Mouse (Mus musculus) embryonic facial prominence, embryonic 13.5 days (tissue): Measurements from ENCODE around the gene Fgf13. TPM values are rescaled to one million over a fixed set of nuclear protein-coding genes. Genes with fewer than 3 reads are reported as not detected.

Source experiments
- ATAC-seq: fragments of 200-750 bp; cut with Nextera tagmentation; 2 replicates; pipeline ENCODE4 v1.8.0; 2017; ENCODE audit warnings: low read depth; ENCODE audit not compliant: insufficient number of reproducible peaks, insufficient read depth, low FRiP score, low TSS enrichment
- H3K27ac ChIP-seq: fragments of 300-500 bp; sonication (generic); 2 replicates; pipeline ENCODE4 v1.5.1; 2015; ENCODE audit warnings: moderate library complexity, mild to moderate bottlenecking, inconsistent platforms
- H3K27me3 ChIP-seq: fragments of 300-500 bp; sonication (generic); 2 replicates; pipeline ENCODE4 v1.6.1; 2015; ENCODE audit warnings: mild to moderate bottlenecking, inconsistent platforms
- H3K36me3 ChIP-seq: fragments of 300-500 bp; sonication (generic); 2 replicates; pipeline ENCODE4 v1.6.1; 2015; ENCODE audit warnings: mild to moderate bottlenecking, inconsistent platforms
- H3K4me1 ChIP-seq: fragments of 300-500 bp; sonication (generic); 2 replicates; pipeline ENCODE4 v1.6.1; 2015; ENCODE audit warnings: inconsistent platforms
- H3K4me2 ChIP-seq: fragments of 300-500 bp; sonication (generic); 2 replicates; pipeline ENCODE4 v1.6.1; 2015; ENCODE audit warnings: moderate library complexity, mild to moderate bottlenecking, inconsistent platforms
- H3K4me3 ChIP-seq: fragments of 300-500 bp; sonication (generic); 2 replicates; pipeline ENCODE4 v1.5.1; 2015; ENCODE audit warnings: mild to moderate bottlenecking, inconsistent platforms
- H3K9ac ChIP-seq: fragments of 300-500 bp; sonication (generic); 2 replicates; pipeline ENCODE4 v1.6.1; 2015; ENCODE audit warnings: mild to moderate bottlenecking, inconsistent platforms
- H3K9me3 ChIP-seq: fragments of 300-500 bp; sonication (generic); 2 replicates; pipeline ENCODE4 v1.6.1; 2016; ENCODE audit warnings: inconsistent platforms
- WGBS: fragments of 180-500 bp; shearing (Covaris S2); methylation state at CpG from one replicate; pipeline ENCODE4 v1.1.7; 2015; ENCODE audit warnings: mixed read lengths; 5-methylcytosine and 5-hydroxymethylcytosine counted together
- polyA plus RNA-seq: library from polyadenylated mRNA; unstranded; fragments of >200 nt; fragmentation: Nextera tagmentation; extraction: Ambion mirVana; gene quantifications from 2 replicates; pipeline ENCODE4 v1.2.1, GENCODE M21; 2015

The Fgf13 gene
- polyA plus RNA-seq, 1 experiment from 2014 or later = 18.8 TPM

GRCm38 (mm10) chrX:59179627-59180026, 388.2 kb downstream of the Fgf13 start:
- WGBS = 64% methylated on average over 4 of the region's 4 CpGs
- Histone ChIP-seq H3K4me1 (no peaks in the 10 kb centered on the region), H3K27ac (no peak overlapping the region), H3K9ac (no peak overlapping the region), H3K4me2 (no peak overlapping the region), H3K36me3 (no peaks in the 10 kb centered on the region), H3K4me3 (no peak overlapping the region), H3K9me3 (no peaks in the 10 kb centered on the region), H3K27me3 (no peaks in the 10 kb centered on the region; the same call in 1 of the 2 replicates)
- ATAC-seq = no peak

GRCm38 (mm10) chrX:59179081-59179596, 388.7 kb downstream of the Fgf13 start:
- Histone ChIP-seq H3K27ac (no peak overlapping the region), H3K9ac (no peak overlapping the region), H3K4me3 (no peak overlapping the region), H3K27me3 (no peaks in the 10 kb centered on the region; the same call in 1 of the 2 replicates), H3K36me3 (no peaks in the 10 kb centered on the region), H3K4me2 (no peak overlapping the region), H3K4me1 (no peaks in the 10 kb centered on the region), H3K9me3 (no peaks in the 10 kb centered on the region)
- WGBS = 21% methylated on average over 3 of the region's 3 CpGs
- ATAC-seq = no peak

GRCm38 (mm10) chrX:59177653-59178052, 390.2 kb downstream of the Fgf13 start:
- no peaks in the 10 kb centered on the region for H3K9me3 ChIP-seq
- no peak overlapping the region for H3K27ac ChIP-seq
- H3K4me1 ChIP-seq = no peaks in the 10 kb centered on the region
- H3K4me3 ChIP-seq = no peak overlapping the region
- H3K36me3 ChIP-seq = no peaks in the 10 kb centered on the region
- no peak for ATAC-seq
- no peaks in the 10 kb centered on the region; the same call in 1 of the 2 replicates for H3K27me3 ChIP-seq
- WGBS = 52% methylated on average over 3 of the region's 3 CpGs
- no peak overlapping the region for H3K9ac ChIP-seq
- H3K4me2 ChIP-seq = no peak overlapping the region

- no peak for ATAC-seq
- H3K27me3 ChIP-seq = no peaks in the 10 kb centered on the region
- H3K4me2 ChIP-seq = no peak overlapping the region
- no peak overlapping the region for H3K9ac ChIP-seq
- H3K36me3 ChIP-seq = no peaks in the 10 kb centered on the region
- no peaks in the 10 kb centered on the region for H3K9me3 ChIP-seq
- no peaks in the 10 kb centered on the region for H3K4me1 ChIP-seq
- 4% methylated on average over 1 of the region's 1 CpGs for WGBS
- no peak overlapping the region for H3K4me3 ChIP-seq
- no peak overlapping the region for H3K27ac ChIP-seq
Measured at GRCm38 (mm10) chrX:59172200-59172599, 395.7 kb downstream of the Fgf13 start.

GRCm38 (mm10) chrX:59166763-59167162, 401.1 kb downstream of the Fgf13 start:
- Histone ChIP-seq H3K9ac (no peak overlapping the region), H3K27me3 (no peaks in the 10 kb centered on the region), H3K9me3 (no peaks in the 10 kb centered on the region), H3K36me3 (no peaks in the 10 kb centered on the region), H3K4me3 (no peak overlapping the region), H3K27ac (no peak overlapping the region), H3K4me1 (no peaks in the 10 kb centered on the region), H3K4me2 (no peak overlapping the region)
- WGBS = 78% methylated on average over 2 of the region's 2 CpGs
- ATAC-seq = no peak

GRCm38 (mm10) chrX:59141947-59142346, 425.9 kb downstream of the Fgf13 start:
- H3K9me3 ChIP-seq = no peaks in the 10 kb centered on the region
- H3K4me1 ChIP-seq = no peaks in the 10 kb centered on the region
- no peaks in the 10 kb centered on the region for H3K27me3 ChIP-seq
- no peaks in the 10 kb centered on the region for H3K36me3 ChIP-seq
- no peak overlapping the region for H3K4me3 ChIP-seq
- H3K4me2 ChIP-seq = no peak overlapping the region
- WGBS = 53% methylated on average over 2 of the region's 2 CpGs
- H3K9ac ChIP-seq = no peak overlapping the region
- ATAC-seq = no peak
- H3K27ac ChIP-seq = no peak overlapping the region

- Histone ChIP-seq H3K4me2 (peak overlapping the region; percentile 66), H3K27me3 (peaks cover 27% of the 10 kb centered on the region), H3K4me1 (no peaks in the 10 kb centered on the region), H3K36me3 (no peaks in the 10 kb centered on the region), H3K4me3 (peak overlapping the region; percentile 55), H3K9ac (no peak overlapping the region), H3K27ac (no peak overlapping the region), H3K9me3 (no peaks in the 10 kb centered on the region)
- 26% methylated on average over 8 of the region's 8 CpGs for WGBS
- peak; percentile 69; the same call in 1 of the 2 replicates for ATAC-seq
Measured at GRCm38 (mm10) chrX:59134928-59135361, 432.9 kb downstream of the Fgf13 start.

- H3K4me1 ChIP-seq = no peaks in the 10 kb centered on the region
- H3K36me3 ChIP-seq = no peaks in the 10 kb centered on the region
- H3K27me3 ChIP-seq = peaks cover 27% of the 10 kb centered on the region
- H3K9ac ChIP-seq = peak overlapping the region; percentile 67
- peak overlapping the region; percentile 55 for H3K4me3 ChIP-seq
- peak; percentile 69 for ATAC-seq
- 21% methylated on average over 50 of the region's 75 CpGs for WGBS
- H3K4me2 ChIP-seq = peak overlapping the region; percentile 66
- H3K9me3 ChIP-seq = no peaks in the 10 kb centered on the region
- no peak overlapping the region for H3K27ac ChIP-seq
Measured at GRCm38 (mm10) chrX:59134166-59134861, 433.6 kb downstream of the Fgf13 start.

GRCm38 (mm10) chrX:59133834-59134165, 434.1 kb downstream of the Fgf13 start:
- no peaks in the 10 kb centered on the region for H3K36me3 ChIP-seq
- H3K27me3 ChIP-seq = peaks cover 27% of the 10 kb centered on the region
- no peaks in the 10 kb centered on the region for H3K9me3 ChIP-seq
- peak overlapping the region; percentile 55 for H3K4me3 ChIP-seq
- no peaks in the 10 kb centered on the region for H3K4me1 ChIP-seq
- H3K4me2 ChIP-seq = peak overlapping the region; percentile 66
- WGBS = 16% methylated on average over 24 of the region's 24 CpGs
- H3K27ac ChIP-seq = no peak overlapping the region
- 0 out of 2 replicates have a peak, but pooled peaks have one; percentile 15 for ATAC-seq
- peak overlapping the region; percentile 67 for H3K9ac ChIP-seq

- no peak for ATAC-seq
- Histone ChIP-seq H3K4me2 (peak overlapping the region; percentile 66), H3K36me3 (no peaks in the 10 kb centered on the region), H3K4me1 (no peaks in the 10 kb centered on the region), H3K27me3 (peaks cover 27% of the 10 kb centered on the region), H3K4me3 (peak overlapping the region; percentile 55), H3K9ac (peak overlapping the region; percentile 67), H3K9me3 (no peaks in the 10 kb centered on the region), H3K27ac (no peak overlapping the region)
- WGBS = 29% methylated on average over 10 of the region's 10 CpGs
Measured at GRCm38 (mm10) chrX:59133416-59133815, 434.5 kb downstream of the Fgf13 start.

- Histone ChIP-seq H3K4me1 (no peaks in the 10 kb centered on the region), H3K4me3 (no peak overlapping the region), H3K27me3 (no peaks in the 10 kb centered on the region), H3K9me3 (no peaks in the 10 kb centered on the region), H3K36me3 (no peaks in the 10 kb centered on the region), H3K4me2 (no peak overlapping the region), H3K27ac (no peak overlapping the region), H3K9ac (no peak overlapping the region)
- 72% methylated on average over 4 of the region's 4 CpGs for WGBS
- ATAC-seq = no peak
Measured at GRCm38 (mm10) chrX:59126637-59127036, 441.2 kb downstream of the Fgf13 start.

- Histone ChIP-seq H3K27ac (no peak overlapping the region), H3K4me1 (no peaks in the 10 kb centered on the region), H3K27me3 (no peaks in the 10 kb centered on the region), H3K36me3 (no peaks in the 10 kb centered on the region), H3K4me3 (no peak overlapping the region), H3K9me3 (no peaks in the 10 kb centered on the region), H3K4me2 (no peak overlapping the region), H3K9ac (no peak overlapping the region)
- ATAC-seq = no peak
Measured at GRCm38 (mm10) chrX:59113187-59113586, 454.7 kb downstream of the Fgf13 start.
